Mouse (Mus musculus): ENCODE results near the gene Ethe1.

DNA sequence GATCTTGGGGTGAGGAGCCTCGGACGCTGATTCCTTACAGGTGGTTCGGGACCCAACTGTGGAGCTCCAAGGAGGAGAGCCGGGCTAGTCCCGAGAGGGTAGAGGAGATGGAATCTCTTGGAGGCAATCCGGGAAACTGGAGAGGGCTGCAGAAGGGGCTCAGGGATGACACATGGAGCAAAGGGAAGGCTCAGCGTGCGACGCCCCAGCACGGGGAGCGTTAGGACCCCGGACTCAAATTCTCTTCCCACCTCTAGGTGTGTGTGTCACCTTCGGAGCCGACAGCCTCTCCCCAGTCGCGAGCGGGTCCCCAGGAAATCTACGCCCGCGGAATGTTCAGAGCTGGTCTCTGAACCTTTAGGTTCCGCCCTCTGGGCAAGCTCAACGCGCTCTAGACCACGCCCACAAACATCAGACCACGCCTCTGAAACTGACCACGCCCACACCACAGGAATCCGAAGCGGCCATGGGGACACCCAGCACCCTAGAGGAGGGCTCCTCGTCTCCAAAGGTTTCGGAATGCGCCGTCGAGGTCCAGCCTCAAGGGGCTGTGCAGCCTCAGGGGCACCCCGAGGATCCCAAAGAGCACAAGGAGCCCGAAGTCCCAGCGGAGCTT, 23.6 kb downstream of the Ethe1 start:
- TF ChIP-seq POLR2A (IDR thresholded peaks at IDR 0.05; ENCODE audit: insufficient read depth, low read length) (peak; percentile 43), EP300 (IDR thresholded peaks at IDR 0.05; ENCODE audit: insufficient read depth, low read depth, low read length) (no peak)

All from ES-Bruce4 (cell line).